Comparison of ENCODE assay signal across 26 mouse cellular contexts in genomic region chr4:137392874-137393273, GRCm38 (mm10). TPM values are rescaled to one million over a fixed set of nuclear protein-coding genes. Genes with fewer than 3 reads are reported as not detected.
A peak's percentile ranks its signal among the peaks of the same experiment; 100 is the strongest.
DNase-seq lines count a peak whose midpoint lies in the region; ATAC-seq lines count a peak whose summit lies in the region.
"Had no signal": no experiment of that assay in that cellular context is flagged by ENCODE, and none has a peak within 500 bp of the region (broad histone marks: within the 10 kb centered on the region; RNA-seq: fewer than 3 reads in every experiment).

No protein-coding gene starts in this region.

- no peak overlapping the region for H3K9ac ChIP-seq in kidney, embryonic 16.5 days (replicated peaks; ENCODE audit: low read length)
- H3K9ac ChIP-seq in stomach, embryonic 15.5 days: no peak overlapping the region
- H3K9ac ChIP-seq: forebrain, embryonic 12.5 days; limb, embryonic 15.5 days; neural tube, embryonic 13.5 days had no signal

- H3K4me2 ChIP-seq in kidney, embryonic 16.5 days (replicated peaks; ENCODE audit: low read depth, low read length): no peak overlapping the region
- H3K4me2 ChIP-seq in stomach, embryonic 15.5 days: no peak overlapping the region
- H3K4me2 ChIP-seq: forebrain, embryonic 12.5 days; limb, embryonic 15.5 days; neural tube, embryonic 13.5 days had no signal

- H3K4me1 ChIP-seq in kidney, embryonic 16.5 days (ENCODE audit: insufficient read depth, low read length): peaks cover 14% of the 10 kb centered on the region
- peaks cover 7% of the 10 kb centered on the region; the same call in 1 of the 2 replicates for H3K4me1 ChIP-seq in stomach, embryonic 15.5 days

- no peak overlapping the region for H3K4me3 ChIP-seq in kidney, embryonic 16.5 days (ENCODE audit: low read length)
- no peak overlapping the region for H3K4me3 ChIP-seq in stomach, embryonic 15.5 days (replicated peaks)
- H3K4me3 ChIP-seq: forebrain, embryonic 12.5 days; heart, embryonic 10.5 days; hindbrain, embryonic 10.5 days; limb, embryonic 15.5 days; neural tube, embryonic 13.5 days had no signal

- WGBS in kidney, embryonic 16.5 days: 66% methylated on average over 9 of the region's 9 CpGs
- 79% methylated on average over 9 of the region's 9 CpGs for WGBS in stomach, embryonic 15.5 days

- peak; percentile 76 to 86 for DNase-seq in adrenal gland, adult (ENCODE audit: inconsistent age in 2 of 2, low spot score in 1 of 2)
- DNase-seq in adrenal gland, postnatal 4 days (ENCODE audit: low spot score in 2 of 2): no peak
- DNase-seq in kidney, postnatal 10 days: no peak
- peak; percentile 63 for DNase-seq in adrenal gland, adult 8-10 months
- DNase-seq in left cerebral cortex, adult 9 months (ENCODE audit: low spot score in 2 of 2): no peak
- no peak for DNase-seq in urinary bladder, postnatal 36 days (ENCODE audit: low spot score in 2 of 2)
- DNase-seq: cerebellum, adult 11-12 months; cerebellum, postnatal 25 days; thymus, adult 2 months had no signal

- H3K36me3 ChIP-seq in kidney, embryonic 16.5 days (ENCODE audit: insufficient read depth, low read length): no peaks in the 10 kb centered on the region
- H3K36me3 ChIP-seq in stomach, embryonic 15.5 days: no peaks in the 10 kb centered on the region
- H3K36me3 ChIP-seq: forebrain, embryonic 12.5 days; heart, embryonic 10.5 days; neural tube, embryonic 13.5 days had no signal

- no peak for ATAC-seq in kidney, embryonic 16.5 days (ENCODE audit: low FRiP score, low TSS enrichment)
- no peak for ATAC-seq in stomach, embryonic 15.5 days (ENCODE audit: insufficient read depth, low FRiP score, low read depth)
- ATAC-seq: CD4-positive, CD25-positive, alpha-beta regulatory T cell, adult 4 months had no signal

- no peaks in the 10 kb centered on the region for H3K27me3 ChIP-seq in kidney, embryonic 16.5 days (ENCODE audit: insufficient read depth, low read length)
- no peaks in the 10 kb centered on the region for H3K27me3 ChIP-seq in stomach, embryonic 15.5 days (replicated peaks)
- H3K27me3 ChIP-seq: forebrain, embryonic 12.5 days; limb, embryonic 15.5 days; neural tube, embryonic 13.5 days had no signal

- H3K27ac ChIP-seq in kidney, embryonic 16.5 days (ENCODE audit: low read length): 0 out of 2 replicates have a peak overlapping the region, but pooled peaks have one; percentile 16
- peak overlapping the region; percentile 16; the same call in 1 of the 2 replicates for H3K27ac ChIP-seq in stomach, embryonic 15.5 days
- H3K27ac ChIP-seq: forebrain, embryonic 12.5 days; heart, embryonic 10.5 days; hindbrain, embryonic 10.5 days; limb, embryonic 15.5 days; neural tube, embryonic 13.5 days had no signal

- H3K9me3 ChIP-seq in kidney, embryonic 16.5 days (ENCODE audit: low read length): no peaks in the 10 kb centered on the region
- no peaks in the 10 kb centered on the region for H3K9me3 ChIP-seq in stomach, embryonic 15.5 days
- H3K9me3 ChIP-seq: forebrain, embryonic 12.5 days; G1E; heart, embryonic 10.5 days; limb, embryonic 15.5 days; neural tube, embryonic 13.5 days had no signal

RNA-seq across cellular contexts. Expression of gene Cela3a, which starts 16.7 kb away (rescaled TPM):
- 1 to 10 TPM in 1 of 2 experiments, not detected in 1; 8.3 TPM for total RNA-seq in adrenal gland, postnatal 4 days (2021)
- not detected in 2 replicates for polyA plus RNA-seq in kidney, embryonic 16.5 days (2015; fragmentation: Nextera tagmentation; extraction: Ambion mirVana)
- not detected for total RNA-seq in adrenal gland, adult 8-10 months (2022)
- 0.26 and 0.36 TPM in 2 replicates for polyA plus RNA-seq in stomach, embryonic 15.5 days (2015; fragmentation: Nextera tagmentation; extraction: Ambion mirVana)
- total RNA-seq: G1E; gastrocnemius, postnatal 25 days; layer of hippocampus, postnatal 10 days; left cerebral cortex, postnatal 14 days; monocyte, adult 5-6 weeks had no signal
- polyA plus RNA-seq: brain, embryonic 14.5 days; CD4-positive, CD25-positive, alpha-beta regulatory T cell, adult 4 months; forebrain, embryonic 12.5 days; frontal cortex, adult 2 months; G1E; heart, embryonic 10.5 days; hindbrain, embryonic 10.5 days; kidney, embryonic 14.5 days; limb, embryonic 15.5 days; liver, embryonic 16.5 days; neural tube, embryonic 13.5 days; thymus, adult 2 months had no signal

RNA-seq across cellular contexts. Expression of gene Cdc42, which starts 35.4 kb away (rescaled TPM):
- 100 to 1,000 TPM; 407 to 413 TPM for total RNA-seq in adrenal gland, postnatal 4 days (2021)
- 739 and 758 TPM in 2 replicates for polyA plus RNA-seq in kidney, embryonic 16.5 days (2015; fragmentation: Nextera tagmentation; extraction: Ambion mirVana)
- 100 to 1,000 TPM; 385 to 468 (median 412) TPM for total RNA-seq in adrenal gland, adult 8-10 months (2022)
- polyA plus RNA-seq in stomach, embryonic 15.5 days (2015; fragmentation: Nextera tagmentation; extraction: Ambion mirVana): 670 and 699 TPM in 2 replicates

RNA-seq across cellular contexts. Expression of gene Cela3b, which starts 37.5 kb away (rescaled TPM):
- total RNA-seq in adrenal gland, postnatal 4 days (2021): 100 to 1,000 TPM in 1 of 2 experiments, not detected in 1; 918 TPM
- polyA plus RNA-seq in kidney, embryonic 16.5 days (2015; fragmentation: Nextera tagmentation; extraction: Ambion mirVana): not detected in 2 replicates
- total RNA-seq in adrenal gland, adult 8-10 months (2022): under 1 TPM in 1 of 4 experiments, not detected in 3; 0.42 TPM
- polyA plus RNA-seq in stomach, embryonic 15.5 days (2015; fragmentation: Nextera tagmentation; extraction: Ambion mirVana): 232 and 273 TPM in 2 replicates
- total RNA-seq: G1E; gastrocnemius, postnatal 25 days; layer of hippocampus, postnatal 10 days; left cerebral cortex, postnatal 14 days; monocyte, adult 5-6 weeks had no signal
- polyA plus RNA-seq: brain, embryonic 14.5 days; CD4-positive, CD25-positive, alpha-beta regulatory T cell, adult 4 months; forebrain, embryonic 12.5 days; frontal cortex, adult 2 months; G1E; heart, embryonic 10.5 days; hindbrain, embryonic 10.5 days; kidney, embryonic 14.5 days; limb, embryonic 15.5 days; neural tube, embryonic 13.5 days had no signal

Comparison
In these comparisons a context has a peak if more than half of its experiments do, and no peak if none do; other contexts are left out.
1. DNase-seq: peak in adrenal gland, adult (2 of 2) and adrenal gland, adult 8-10 months (single experiment); none in adrenal gland, postnatal 4 days (0 of 2), kidney, postnatal 10 days (single experiment), left cerebral cortex, adult 9 months (0 of 2) and urinary bladder, postnatal 36 days (0 of 2).